Mouse (Mus musculus) small intestine, adult 2 months (tissue): ENCODE results near the gene Hpcal4.

Experiments
- CTCF ChIP-seq: fragments of 200-500 bp; IDR thresholded peaks from 2 replicates; pipeline ENCODE4 v1.5.1; 2012; ENCODE audit warnings: low read depth, mild to moderate bottlenecking, control low read depth, inconsistent platforms, low read length, moderate library complexity, mixed read lengths; ENCODE audit not compliant: insufficient replicate concordance, insufficient read length; ENCODE audit errors: extremely low read depth
- POLR2A ChIP-seq: fragments of 200-500 bp; IDR thresholded peaks from 2 replicates; pipeline ENCODE4 v1.6.1; 2012; ENCODE audit warnings: low read depth, mild to moderate bottlenecking, control low read depth, inconsistent platforms, low read length, moderate library complexity

GRCm38 (mm10) chr4:123215367-123215766, 32.3 kb downstream of the Hpcal4 start:
- TF ChIP-seq CTCF (no peak), POLR2A (no peak)
